Mouse (Mus musculus) brain, adult 2 months (tissue): ENCODE results near the gene Tmem88b.
"Not testable (repeated sequence)": the region's sequence is repeated elsewhere in the genome, so short reads cannot be mapped to it uniquely, and the experiment has no call there.

Source experiments
- DNase-seq: peaks from one replicate; pipeline ENCODE4 v3.0.0; 2011; ENCODE audit warnings: low read depth, low spot score

Gene Tmem88b

DNA sequence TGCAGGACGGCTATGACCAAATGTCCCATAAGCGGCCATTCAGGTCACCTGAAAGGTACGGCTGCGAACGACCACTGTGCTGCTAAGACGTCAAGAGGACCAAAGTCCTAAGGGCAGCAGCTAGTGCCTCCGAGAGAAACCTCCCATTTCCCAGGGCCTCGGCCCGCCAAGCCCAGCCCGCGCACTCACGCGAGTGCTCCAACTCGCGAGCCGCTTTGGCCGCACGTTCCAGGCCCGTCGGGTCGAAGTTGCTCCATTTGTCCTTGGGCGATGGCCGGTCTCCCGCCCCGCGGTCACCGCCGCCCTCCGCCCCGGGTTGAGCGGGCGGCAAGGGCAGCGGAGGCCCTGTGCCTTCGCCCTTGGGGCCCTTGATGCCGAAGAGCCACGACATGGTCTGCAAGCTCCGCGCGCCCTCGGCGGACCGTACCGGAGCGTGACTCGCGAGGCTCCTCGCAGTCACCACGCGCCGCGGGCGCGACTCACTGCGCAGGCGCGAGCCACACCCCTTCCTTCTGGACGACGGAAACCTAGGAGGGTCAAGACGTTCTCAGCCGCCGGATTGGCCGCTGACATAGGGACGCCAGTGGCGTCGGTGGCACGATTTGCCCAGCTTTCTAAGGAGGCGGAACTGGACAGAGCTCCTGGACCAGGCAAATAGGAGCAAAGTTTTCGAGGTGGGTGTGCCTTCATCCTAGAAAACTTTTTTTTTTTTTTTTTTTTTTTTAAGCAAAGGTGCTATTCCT is 24.9 kb downstream of the Tmem88b start, which contains the start of gene Atad3a:
TSS of gene Atad3a (minus strand) at position 481 of the 743 bp plus-strand sequence.
- peak; percentile 99 for DNase-seq

DNA sequence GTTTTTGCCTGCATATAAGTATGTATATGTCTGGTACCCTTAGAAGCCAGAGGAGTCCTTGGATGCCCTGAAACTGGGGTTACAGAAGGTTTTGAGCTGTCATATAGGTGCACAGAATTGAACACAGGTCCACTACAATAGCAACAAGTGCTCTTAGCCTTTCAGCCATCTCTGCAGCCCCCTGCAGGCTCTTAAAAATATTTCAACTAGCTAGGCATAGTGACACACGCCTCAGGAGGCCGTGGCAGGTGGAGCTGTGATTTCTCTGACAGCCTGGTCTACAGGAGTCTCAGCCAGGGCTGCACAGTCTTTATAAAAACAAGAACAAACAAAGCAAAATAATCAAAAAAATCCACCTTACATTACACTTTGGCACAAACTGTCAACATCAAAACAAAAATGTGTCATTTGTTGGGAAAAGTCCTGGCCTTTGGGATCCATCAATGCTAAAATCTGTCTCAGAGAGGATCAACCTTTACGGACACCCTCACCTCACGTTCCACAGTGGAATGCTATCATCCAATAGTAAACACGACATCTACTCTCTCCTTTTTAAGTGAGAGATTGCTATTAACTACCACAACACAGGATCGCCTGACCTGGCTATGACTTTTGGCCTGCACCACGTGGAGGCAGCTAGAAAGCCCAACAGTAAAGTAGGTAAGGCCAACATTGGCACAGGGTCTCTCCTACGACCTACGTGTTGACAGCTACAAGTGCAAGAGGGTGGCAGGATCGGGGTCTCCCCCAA is 25.6 kb downstream of the Tmem88b start:
- DNase-seq, result peak; percentile 56

DNA sequence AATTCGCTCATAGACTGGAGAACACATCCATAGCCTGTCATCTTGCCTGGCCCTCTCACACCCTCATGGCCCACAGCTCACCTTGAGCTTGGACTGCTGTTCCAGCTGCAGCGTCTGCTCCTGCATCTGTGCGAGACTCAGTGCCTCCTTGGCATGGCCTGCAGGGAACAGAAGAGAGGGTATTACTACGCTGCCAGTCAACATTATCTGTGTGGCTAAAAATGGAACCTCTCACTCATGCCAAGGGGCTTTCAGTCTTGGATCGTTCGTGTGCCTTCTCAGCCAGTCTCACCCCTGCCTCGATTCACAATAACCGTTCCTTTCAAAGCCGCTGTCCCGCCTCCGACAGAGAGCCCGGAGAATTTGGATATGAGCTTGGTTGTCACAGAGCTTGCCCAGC is 28.7 kb downstream of the Tmem88b start:
- DNase-seq, result no peak

DNA sequence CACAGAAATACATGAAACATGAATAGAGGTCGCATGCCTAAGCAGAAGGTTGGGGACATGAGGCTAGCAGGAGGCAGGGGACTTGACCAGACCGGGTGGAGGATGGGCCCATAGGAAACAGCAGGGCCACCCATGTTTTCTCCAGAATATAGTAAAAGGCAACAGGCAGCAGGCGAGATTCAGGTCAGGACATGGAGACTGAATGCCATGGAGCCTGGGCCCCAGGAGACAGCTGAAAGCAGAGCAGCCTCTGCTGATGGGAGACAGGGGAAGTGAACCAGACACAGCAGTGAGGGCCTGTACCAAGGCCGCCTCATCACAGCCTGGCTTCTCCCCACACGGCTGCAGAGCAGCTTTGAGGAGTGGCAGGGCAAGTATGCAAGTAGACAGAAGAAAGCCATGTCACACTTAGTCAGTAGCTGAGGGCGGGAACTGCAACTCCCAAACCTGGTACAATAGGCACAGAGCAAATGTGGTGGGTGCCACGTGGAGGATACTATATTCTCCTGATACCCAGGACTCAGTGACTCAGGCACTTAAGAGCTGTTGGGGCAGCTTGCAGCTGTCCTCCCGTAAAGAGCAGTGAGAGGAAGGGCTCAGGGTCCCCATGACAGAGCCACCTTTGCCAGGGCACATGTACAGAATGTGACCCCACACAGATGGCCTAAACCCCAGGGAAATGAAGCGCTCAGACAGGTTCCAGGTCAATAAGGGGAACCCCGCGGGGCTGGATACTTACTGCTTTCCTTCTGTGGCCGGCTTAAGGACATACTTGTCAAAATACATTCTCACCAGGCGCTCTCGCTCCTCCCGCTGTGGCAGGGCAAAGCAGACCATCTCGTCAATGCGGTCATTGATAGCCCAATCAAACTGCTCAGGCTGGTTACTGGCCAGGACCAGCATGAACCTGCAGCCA is 38.8 kb downstream of the Tmem88b start:
- peak; percentile 73 for DNase-seq

DNA sequence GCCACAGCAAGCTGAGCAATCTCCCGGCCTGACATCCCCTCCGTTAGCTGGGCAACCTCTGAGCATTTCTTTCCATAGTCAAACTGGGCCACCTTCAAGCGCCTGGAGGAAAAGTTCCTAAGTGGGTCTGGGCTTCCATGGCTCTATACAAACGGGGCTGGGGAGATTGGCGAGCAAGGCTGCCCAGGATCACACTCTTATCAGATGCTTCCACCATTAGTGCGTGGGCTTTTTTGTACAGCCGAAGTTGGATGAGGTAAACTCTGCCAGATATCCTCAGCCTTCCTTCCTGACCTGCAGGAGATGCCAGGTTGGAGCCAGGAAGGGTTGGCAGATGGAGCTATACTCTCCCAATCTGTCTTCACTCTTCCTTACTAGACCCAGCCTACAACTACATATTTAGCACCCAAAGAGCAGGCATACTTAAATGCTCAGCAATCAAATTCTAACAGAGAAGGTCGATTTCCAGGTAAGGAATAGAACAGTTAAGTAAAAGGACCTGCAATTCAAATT is 39.6 kb downstream of the Tmem88b start:
- DNase-seq, result peak; percentile 96

DNA sequence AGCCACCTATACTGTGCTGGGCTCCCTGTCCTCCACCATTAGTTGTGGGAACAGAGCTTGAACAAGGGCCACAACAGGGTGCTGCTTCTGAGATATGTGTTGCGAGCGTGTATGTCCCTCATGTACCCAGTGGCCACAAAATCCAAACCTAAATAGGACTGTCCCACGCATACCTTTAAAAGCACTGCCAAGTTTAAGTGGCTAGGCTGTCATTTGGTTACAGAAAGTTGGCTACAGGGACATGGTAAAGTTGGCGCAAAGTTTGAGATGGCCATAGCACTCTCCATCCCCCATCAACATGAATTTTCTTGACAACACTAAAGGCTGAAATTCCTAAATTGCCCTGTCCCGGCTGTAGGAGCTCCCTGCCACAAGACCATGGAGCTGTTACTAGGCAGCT is 40.5 kb downstream of the Tmem88b start:
- DNase-seq, result no peak

DNA sequence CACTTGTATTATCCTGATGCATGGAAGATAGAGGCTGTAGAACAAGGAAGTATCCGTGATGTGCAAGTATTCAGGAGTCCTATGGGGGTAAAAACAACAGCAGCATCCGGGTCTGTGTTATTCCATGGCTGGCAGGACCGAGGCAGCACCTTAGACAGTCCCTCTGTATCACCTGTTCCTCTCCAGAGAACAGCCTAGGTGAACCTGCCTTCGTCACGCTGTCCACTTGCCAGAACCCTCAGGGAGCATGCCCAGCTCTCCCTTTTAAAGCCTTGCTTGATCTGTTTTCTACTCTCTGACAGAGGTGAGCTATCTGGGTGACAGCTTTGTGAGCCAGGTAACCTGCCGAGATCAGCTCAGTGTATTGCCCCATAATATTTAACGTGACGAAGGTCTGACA is 41.2 kb downstream of the Tmem88b start:
- DNase-seq, result peak; percentile 68

DNA sequence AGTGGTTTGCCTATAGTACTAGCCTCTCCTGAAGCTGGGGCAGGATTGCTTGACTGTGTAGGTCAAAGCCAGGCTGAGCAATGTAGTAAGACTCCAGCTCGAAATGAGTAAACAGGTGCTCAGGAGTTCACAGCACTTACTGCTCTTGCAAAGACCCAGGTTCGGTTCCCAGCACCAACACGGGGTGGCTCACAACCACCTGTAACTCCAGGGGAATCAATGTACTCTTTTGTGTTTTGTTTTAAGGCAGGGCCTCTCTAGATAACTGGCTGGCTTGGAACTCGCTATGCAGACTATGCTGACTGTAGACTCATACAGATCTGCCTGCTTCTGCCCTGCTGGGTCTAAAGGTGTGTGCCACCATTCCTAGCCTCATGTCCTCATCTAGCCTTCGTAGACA is 43.0 kb downstream of the Tmem88b start:
- DNase-seq, result no peak

DNA sequence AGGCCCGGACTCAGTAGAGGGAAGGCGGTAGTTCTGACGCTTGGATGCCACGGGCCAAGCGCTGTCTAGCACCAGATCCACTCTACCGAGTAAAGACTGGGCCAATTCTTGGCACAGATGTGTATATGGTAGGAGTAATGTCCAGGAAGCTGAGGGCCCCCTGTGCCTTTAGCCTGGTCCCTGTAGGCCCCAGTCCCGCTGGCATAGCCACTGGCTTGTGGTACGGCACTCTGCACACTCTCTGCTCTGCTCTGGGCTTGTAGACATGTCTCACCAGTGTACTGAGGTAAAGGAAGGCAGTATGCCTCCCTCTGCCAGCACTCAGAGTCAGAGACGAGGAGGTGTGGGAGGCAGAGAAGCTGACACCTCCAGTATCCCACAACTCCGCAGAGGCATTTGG is 45.0 kb downstream of the Tmem88b start:
- DNase-seq, result not testable (repeated sequence)

DNA sequence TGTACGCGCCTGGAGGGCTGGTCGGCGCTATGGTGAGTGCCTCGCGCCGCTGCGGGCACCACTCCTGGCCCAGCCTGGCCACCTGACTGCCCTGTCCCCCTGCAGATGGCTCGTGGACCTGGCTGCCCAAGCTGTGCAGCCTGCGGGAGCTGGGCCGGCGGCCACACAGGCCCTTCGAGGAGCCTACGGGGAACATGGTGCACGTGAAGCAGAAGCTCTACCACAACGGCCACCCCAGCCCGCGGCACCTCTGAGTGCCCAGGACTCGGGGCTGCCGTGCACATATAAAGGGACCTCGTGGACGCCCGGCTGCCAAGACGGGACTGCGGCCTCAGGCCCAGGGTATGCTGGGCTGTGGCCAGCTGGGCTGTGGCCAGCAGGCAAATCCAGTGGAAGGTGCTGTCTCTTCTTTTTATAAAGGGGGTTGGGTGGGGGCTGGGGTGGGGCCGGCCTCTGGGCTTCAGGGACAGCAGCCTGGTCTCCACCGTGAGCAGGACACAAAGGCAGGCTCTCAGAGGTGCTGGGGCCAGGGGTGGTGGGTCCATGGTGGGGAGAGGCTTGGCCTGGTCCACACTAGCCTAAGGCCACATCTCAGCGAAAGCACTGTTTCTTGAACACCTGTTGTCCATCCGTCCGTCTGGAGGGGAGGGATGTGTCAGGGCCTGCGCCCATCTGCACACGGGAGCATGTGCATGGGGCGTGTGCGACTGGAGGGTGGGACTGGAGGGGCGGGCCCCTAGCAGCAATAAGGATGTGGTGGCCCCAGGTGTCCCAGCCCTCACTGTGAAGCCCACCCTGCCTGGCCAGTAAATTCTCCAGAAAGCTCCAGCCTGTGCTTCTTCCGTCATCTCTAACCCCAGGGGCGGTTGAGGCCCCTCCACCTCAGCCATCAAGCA is 45.7 kb downstream of the Tmem88b start:
- peak; percentile 86 for DNase-seq

DNA sequence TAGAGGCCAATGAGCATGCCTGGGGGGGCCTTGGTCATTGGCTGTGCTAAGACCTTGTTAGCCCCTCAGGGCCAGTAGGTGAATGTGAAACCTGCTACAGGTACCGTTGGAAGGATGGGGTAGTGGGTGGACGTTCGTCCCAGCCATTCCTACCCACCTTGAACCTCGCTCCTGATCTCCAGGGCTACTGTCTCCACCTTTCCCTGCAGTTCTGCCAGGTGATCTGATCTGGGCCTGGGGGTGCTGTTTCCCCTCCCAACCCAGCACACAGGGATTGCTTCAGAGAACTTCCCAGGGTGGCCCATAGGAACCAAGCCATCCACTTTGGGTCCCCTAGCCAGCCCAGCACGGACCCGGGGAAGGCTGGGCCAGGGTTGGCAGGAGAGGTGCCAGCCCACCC is 46.5 kb downstream of the Tmem88b start:
- DNase-seq, result no peak

DNA sequence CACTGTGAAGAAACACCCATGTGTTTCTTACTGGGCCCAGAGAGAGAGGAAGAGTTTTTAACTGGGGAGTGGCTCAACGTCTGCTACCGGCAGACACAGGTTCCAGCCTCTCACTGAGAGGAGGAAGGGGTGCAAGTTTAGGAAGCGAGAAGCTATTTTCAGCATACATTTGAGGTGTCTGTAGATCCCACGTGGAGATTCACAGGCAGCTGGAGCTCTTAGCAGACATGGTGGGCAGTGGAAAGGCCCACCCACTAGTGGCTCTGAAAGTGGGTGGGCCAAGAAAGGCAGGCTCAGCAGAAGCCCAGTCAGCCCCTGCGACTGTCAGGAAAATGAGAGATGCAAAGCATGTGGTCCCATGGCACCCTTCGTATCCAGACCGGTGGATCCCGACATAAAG is 47.4 kb downstream of the Tmem88b start:
- DNase-seq, result peak; percentile 83

DNA sequence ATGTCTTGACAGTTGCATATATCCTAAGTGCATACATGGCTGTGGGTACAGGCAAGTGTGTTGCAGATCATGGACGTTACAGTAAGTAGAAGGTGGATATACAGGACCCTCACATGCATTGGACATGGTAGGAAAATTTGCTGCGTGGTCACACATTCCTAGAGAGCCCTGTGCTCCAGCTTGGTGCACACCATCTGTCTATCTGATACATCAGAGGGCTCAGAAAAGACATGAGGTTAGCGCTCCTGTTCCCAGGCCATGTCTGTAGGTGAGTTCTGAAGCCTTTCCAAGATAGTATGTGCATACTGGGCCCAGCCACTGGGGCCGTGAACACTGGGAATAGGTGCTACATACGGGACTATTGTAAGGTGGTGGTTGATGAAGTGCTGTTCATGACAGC is 49.3 kb downstream of the Tmem88b start:
- peak; percentile 26 for DNase-seq

DNA sequence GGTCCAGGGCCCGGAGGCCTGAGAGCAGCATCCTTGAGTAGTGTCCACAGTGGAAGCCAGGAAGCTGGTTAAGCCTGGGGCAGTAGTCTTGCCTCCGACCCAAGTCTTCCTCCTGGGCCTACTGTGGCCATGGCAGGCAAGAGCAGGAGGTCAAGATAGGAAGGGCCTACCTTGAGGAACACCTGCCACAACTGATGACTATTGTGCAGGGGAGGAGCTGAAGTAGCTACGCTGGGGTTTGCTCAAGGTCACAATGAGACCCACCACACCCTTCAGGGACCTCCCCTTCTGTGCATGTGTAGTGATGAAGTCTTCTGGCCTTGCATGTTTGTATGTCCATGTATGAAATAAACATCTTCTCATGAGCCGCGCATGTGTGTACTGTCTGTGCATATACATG is 49.9 kb downstream of the Tmem88b start:
- peak; percentile 42 for DNase-seq

DNA sequence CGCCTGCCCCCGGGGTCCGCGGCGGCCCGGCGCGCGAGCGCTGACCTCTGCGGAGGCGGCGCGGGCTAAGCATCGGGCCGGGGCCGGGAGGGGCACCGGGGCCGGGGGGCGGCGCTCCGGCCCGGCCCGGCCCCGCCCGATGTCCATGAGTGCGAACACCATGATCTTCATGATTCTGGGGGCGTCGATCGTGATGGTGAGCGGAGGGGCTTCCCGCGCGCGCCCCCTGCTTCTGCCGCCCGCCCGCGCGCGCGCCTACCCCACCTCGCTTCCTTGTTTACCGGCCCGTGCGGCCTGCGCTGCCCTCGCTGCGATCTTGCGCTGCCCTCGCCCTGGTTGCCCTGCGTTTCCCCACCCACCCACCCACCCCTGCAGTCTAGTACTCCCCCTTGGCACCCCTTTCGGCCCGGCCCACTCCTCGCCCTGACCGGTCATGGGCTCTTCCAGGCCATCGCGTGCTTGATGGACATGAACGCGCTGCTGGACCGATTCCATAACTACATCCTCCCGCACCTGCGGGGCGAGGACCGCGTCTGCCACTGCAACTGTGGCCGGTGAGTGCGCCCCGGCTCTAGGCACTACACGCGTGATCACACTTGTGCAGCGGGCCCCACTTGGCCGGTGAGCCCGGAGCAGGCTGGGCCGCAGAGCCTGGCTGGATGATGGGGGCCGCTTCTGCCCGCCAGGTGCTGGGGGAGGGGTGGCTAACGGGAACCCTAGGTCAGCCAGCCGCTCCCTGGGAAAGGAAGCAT is 50.5 kb downstream of the Tmem88b start:
- peak; percentile 87 for DNase-seq

DNA sequence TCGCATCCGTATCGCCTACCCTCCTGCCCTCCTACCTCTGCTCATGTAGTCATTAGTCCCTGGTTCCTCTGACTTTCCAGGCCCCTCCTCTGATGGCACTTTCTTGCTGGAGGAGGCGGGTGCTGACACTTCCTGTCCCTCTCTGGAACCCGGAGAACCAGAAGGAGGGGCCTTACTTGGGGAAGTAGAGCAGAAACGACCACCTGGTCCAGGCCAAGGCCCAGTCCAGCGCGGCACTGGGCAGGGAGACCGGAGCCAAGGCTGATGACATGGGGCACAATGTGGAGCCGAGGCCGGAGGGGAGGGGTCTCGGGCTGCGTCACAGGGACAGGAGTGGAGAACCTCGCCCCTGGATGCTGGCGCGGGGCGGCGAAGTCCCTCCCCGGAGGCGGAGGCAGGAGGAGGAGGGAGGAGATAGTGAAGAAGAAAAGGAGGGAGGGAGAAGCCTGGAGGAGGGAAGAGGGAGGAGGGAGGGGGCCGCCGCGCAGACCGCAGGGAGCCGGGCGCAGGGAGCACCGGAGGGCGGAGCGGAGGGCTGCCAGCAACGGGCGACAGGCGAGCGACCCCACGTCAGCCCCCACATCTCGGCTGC is 51.2 kb downstream of the Tmem88b start, which contains the start of gene Tmem240:
TSS of gene Tmem240 (plus strand) at position 451 of the 592 bp plus-strand sequence.
- DNase-seq, result peak; percentile 97

DNA sequence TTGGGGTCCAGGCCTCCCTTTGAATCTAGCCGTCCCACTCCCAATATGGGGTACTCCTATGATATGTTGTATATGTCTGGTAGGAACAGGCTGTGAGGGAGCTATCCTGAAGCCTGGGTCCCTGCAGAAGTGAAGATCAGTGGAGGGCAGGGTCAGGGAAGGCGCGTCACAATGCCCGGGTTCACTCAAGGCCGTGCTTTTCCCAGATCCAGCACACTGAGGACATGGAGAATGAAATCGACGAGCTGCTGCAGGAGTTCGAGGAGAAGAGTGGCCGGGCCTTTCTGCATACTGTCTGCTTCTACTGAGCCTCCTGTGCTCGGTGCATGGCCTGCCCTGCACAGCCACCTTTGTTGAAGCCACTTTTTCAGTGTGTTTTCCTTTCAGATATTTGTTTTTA is 52.4 kb downstream of the Tmem88b start:
- no peak for DNase-seq
